In genomic region chr17:30848086-30848485, GRCm38 (mm10) we compare ENCODE assay signal across 14 mouse cellular contexts. TPM values are rescaled to one million over a fixed set of nuclear protein-coding genes. Genes with fewer than 3 reads are reported as not detected.
"Had no signal": no experiment of that assay in that cellular context is flagged by ENCODE, and none has a peak within 500 bp of the region (broad histone marks: within the 10 kb centered on the region; RNA-seq: fewer than 3 reads in every experiment).

No protein-coding gene starts in this region.

- H3K4me3 ChIP-seq: midbrain, embryonic 13.5 days; midbrain, embryonic 15.5 days; neural tube, embryonic 12.5 days; stomach, embryonic 15.5 days had no signal

- H3K4me1 ChIP-seq: midbrain, embryonic 13.5 days; midbrain, embryonic 15.5 days; neural tube, embryonic 12.5 days; stomach, embryonic 15.5 days had no signal

- H3K36me3 ChIP-seq: midbrain, embryonic 13.5 days; midbrain, embryonic 15.5 days; neural tube, embryonic 12.5 days; stomach, embryonic 15.5 days had no signal

- ATAC-seq: midbrain, embryonic 13.5 days; midbrain, embryonic 15.5 days had no signal

- DNase-seq: lung, adult 18-20 months; lung, embryonic 14.5 days; lung, postnatal 10 days; lung, postnatal 4 days; right cerebral cortex, postnatal 14 days; thymus, adult 2 months; thymus, postnatal 25 days; thymus, postnatal 4 days had no signal

- H3K9me3 ChIP-seq: midbrain, embryonic 13.5 days; midbrain, embryonic 15.5 days; neural tube, embryonic 12.5 days; stomach, embryonic 15.5 days had no signal

- H3K27me3 ChIP-seq: midbrain, embryonic 13.5 days; midbrain, embryonic 15.5 days; neural tube, embryonic 12.5 days; stomach, embryonic 15.5 days had no signal

RNA-seq across cellular contexts. Expression of gene Glp1r, which starts 53.5 kb away (rescaled TPM):
- total RNA-seq: monocyte, adult 5-6 weeks; neutrophil, adult 5-6 weeks had no signal
